Mouse (Mus musculus) left cerebral cortex, postnatal 25 days (tissue): ENCODE data around the gene Nubp1. TPM values are rescaled to one million over a fixed set of nuclear protein-coding genes. Genes with fewer than 3 reads are reported as not detected.

Experiments used
- DNase-seq, 2 experiments: peaks; one replicate each; pipeline ENCODE4 v3.0.0; 2022; ENCODE audit warnings: low spot score in 2 of 2, mixed read lengths in 1 of 2
- intact Hi-C: fragments of 180-260 bp; cut with DNase I; formaldehyde crosslinking; loops from one replicate; pipeline ENCODE4 v1.15.1; 2025
- total RNA-seq, 2 experiments: library from RNA; stranded (reverse); gene quantifications; 2 replicates each; pipeline ENCODE4 v1.2.3; 2021

Gene Nubp1
- total RNA-seq, 2 experiments from 2014 or later, result 16.4 to 21.1 TPM

- no peak for DNase-seq
- intact Hi-C loops, result no loop called here
These were observed 42.8 kb downstream of the Nubp1 start for GRCm38 (mm10) chr16:10454583-10454974.

GRCm38 (mm10) chr16:10460188-10460587 is 48.4 kb downstream of the Nubp1 start:
- intact Hi-C loops, result no loop called here
- no peak for DNase-seq

GRCm38 (mm10) chr16:10461178-10461577 is 49.4 kb downstream of the Nubp1 start:
- no peak for DNase-seq
- intact Hi-C loops, result no loop called here

- DNase-seq, result no peak
- intact Hi-C loops, result no loop called here
These were observed 53.4 kb downstream of the Nubp1 start for GRCm38 (mm10) chr16:10465011-10465681.

- intact Hi-C loops, result no loop called here
- no peak for DNase-seq
These were observed 55.8 kb downstream of the Nubp1 start for GRCm38 (mm10) chr16:10467391-10468107.

GRCm38 (mm10) chr16:10468201-10468600 is 56.5 kb downstream of the Nubp1 start:
- DNase-seq, result peak in 1 of 2 experiments; percentile 14
- intact Hi-C loops, result no loop called here

GRCm38 (mm10) chr16:10471950-10472349 is 60.2 kb downstream of the Nubp1 start:
- DNase-seq, result no peak
- intact Hi-C loops, result no loop called here

Other genes starting within 250 kb of the Nubp1 start
- not detected for gene Rpl39l, start 241.7 kb upstream of the Nubp1 start, total RNA-seq
- not detected for gene Atf7ip2, start 219.2 kb upstream of the Nubp1 start, total RNA-seq
- 10 to 100 TPM; 13.8 to 14.5 TPM for gene Emp2, start 98.0 kb upstream of the Nubp1 start, total RNA-seq
- gene Tekt5, start 16.5 kb upstream of the Nubp1 start, total RNA-seq, result 1 to 10 TPM; 6.5 to 8.6 TPM
- gene Tvp23a, start 35.4 kb downstream of the Nubp1 start, total RNA-seq, result 10 to 100 TPM; 31.7 to 32.9 TPM
- under 1 TPM; 0.07 to 0.23 TPM for gene Ciita, start 68.1 kb downstream of the Nubp1 start, total RNA-seq
- 10 to 100 TPM; 59.5 to 64.8 TPM for gene Dexi, start 131.1 kb downstream of the Nubp1 start, total RNA-seq
- gene Clec16a, start 133.4 kb downstream of the Nubp1 start, total RNA-seq, result 10 to 100 TPM; 89.7 to 91.1 TPM